Mouse (Mus musculus) liver, adult 2 months (tissue): ENCODE measurements around the gene B230219D22Rik.

Experiments
- CTCF ChIP-seq: fragments of 200-500 bp; IDR thresholded peaks from 2 replicates; pipeline ENCODE4 v1.5.1; 2011; ENCODE audit warnings: low read depth, low read length, control low read depth
- POLR2A ChIP-seq: fragments of 200-500 bp; IDR thresholded peaks from 2 replicates; pipeline ENCODE4 v1.6.1; 2011; ENCODE audit warnings: low read length, control low read depth; ENCODE audit not compliant: insufficient read depth; ENCODE audit errors: extremely low read depth

DNA sequence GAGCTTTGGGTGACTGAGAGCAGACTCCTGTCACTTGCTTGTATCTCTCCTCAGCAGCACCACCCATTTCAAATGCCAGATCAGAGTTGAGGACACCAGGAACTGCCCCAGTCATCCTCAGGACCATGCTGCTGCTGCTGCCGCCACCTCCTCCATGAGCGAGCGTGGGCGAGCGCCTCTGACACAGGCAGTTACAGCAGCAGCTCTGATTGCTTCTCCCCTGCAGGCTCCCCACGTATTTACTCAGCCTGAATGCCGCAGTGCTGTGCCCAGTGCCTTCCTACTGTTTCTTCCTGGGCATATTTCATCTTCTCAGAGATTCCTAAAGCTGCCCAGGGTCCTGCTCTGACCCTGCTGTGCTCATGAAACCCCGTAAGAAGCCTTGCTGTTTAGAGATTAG, 49.4 kb downstream of the B230219D22Rik start:
- TF ChIP-seq POLR2A (no peak), CTCF (no peak)
